25 mouse cellular contexts compared by ENCODE assay signal in genomic region chr8:18216516-18216915, GRCm38 (mm10).
DNase-seq lines count a peak whose midpoint lies in the region; ATAC-seq and TF ChIP-seq lines count a peak whose summit lies in the region.
"Had no signal": no experiment of that assay in that cellular context is flagged by ENCODE, and none has a peak within 500 bp of the region (broad histone marks: within the 10 kb centered on the region; RNA-seq: fewer than 3 reads in every experiment).

No protein-coding gene starts in this region.

- no peaks in the 10 kb centered on the region for H3K9me3 ChIP-seq in kidney, embryonic 14.5 days (ENCODE audit: control insufficient read depth, low read length)
- no peaks in the 10 kb centered on the region for H3K9me3 ChIP-seq in midbrain, embryonic 14.5 days (ENCODE audit: control insufficient read depth, low read length)
- no peaks in the 10 kb centered on the region for H3K9me3 ChIP-seq in midbrain, embryonic 16.5 days (replicated peaks; ENCODE audit: control insufficient read depth, low read length, poor library complexity, severe bottlenecking)
- no peaks in the 10 kb centered on the region for H3K9me3 ChIP-seq in neural tube, embryonic 13.5 days
- H3K9me3 ChIP-seq: embryonic facial prominence, embryonic 12.5 days; forebrain, embryonic 10.5 days; forebrain, embryonic 15.5 days; heart, embryonic 13.5 days; limb, embryonic 12.5 days had no signal

- DNase-seq in kidney, adult 9 months, result no peak
- DNase-seq in midbrain, embryonic 14.5 days, result no peak
- peak; percentile 14 for DNase-seq in brain, embryonic 14.5 days (ENCODE audit: low read depth)
- DNase-seq in adrenal gland, postnatal 25 days, result no peak
- DNase-seq: adrenal gland, postnatal 36 days; cerebellum, adult 2 months; heart, postnatal 10 days; kidney, postnatal 25 days; lung, postnatal 36 days; thymus, adult 2 months; thymus, postnatal 36 days had no signal

- H3K36me3 ChIP-seq in kidney, embryonic 14.5 days (ENCODE audit: control insufficient read depth, insufficient read depth, low read length), result no peaks in the 10 kb centered on the region
- no peaks in the 10 kb centered on the region for H3K36me3 ChIP-seq in midbrain, embryonic 14.5 days (ENCODE audit: control insufficient read depth, insufficient read depth, low read length)
- no peaks in the 10 kb centered on the region for H3K36me3 ChIP-seq in midbrain, embryonic 16.5 days (ENCODE audit: control insufficient read depth, insufficient read depth, low read length)
- no peaks in the 10 kb centered on the region for H3K36me3 ChIP-seq in neural tube, embryonic 13.5 days
- H3K36me3 ChIP-seq: embryonic facial prominence, embryonic 12.5 days; forebrain, embryonic 10.5 days; forebrain, embryonic 15.5 days; heart, embryonic 13.5 days; limb, embryonic 12.5 days had no signal

- no peak overlapping the region for H3K27ac ChIP-seq in kidney, embryonic 14.5 days (ENCODE audit: low read depth, low read length)
- H3K27ac ChIP-seq in midbrain, embryonic 14.5 days (replicated peaks; ENCODE audit: low read depth, low read length), result no peak overlapping the region
- H3K27ac ChIP-seq in midbrain, embryonic 16.5 days (ENCODE audit: low read length), result no peak overlapping the region
- no peak overlapping the region for H3K27ac ChIP-seq in neural tube, embryonic 13.5 days (replicated peaks)
- H3K27ac ChIP-seq: embryonic facial prominence, embryonic 12.5 days; forebrain, embryonic 10.5 days; forebrain, embryonic 15.5 days; heart, embryonic 13.5 days; hindbrain, embryonic 14.5 days; layer of hippocampus, adult 2 months; left cerebral cortex, adult 2 months; limb, embryonic 12.5 days had no signal

- H3K4me3 ChIP-seq in kidney, embryonic 14.5 days (ENCODE audit: low read length), result no peak overlapping the region
- H3K4me3 ChIP-seq in midbrain, embryonic 14.5 days (replicated peaks; ENCODE audit: low read depth, low read length), result no peak overlapping the region
- no peak overlapping the region for H3K4me3 ChIP-seq in midbrain, embryonic 16.5 days (ENCODE audit: low read depth, low read length)
- H3K4me3 ChIP-seq in neural tube, embryonic 13.5 days, result no peak overlapping the region
- H3K4me3 ChIP-seq: embryonic facial prominence, embryonic 12.5 days; forebrain, embryonic 10.5 days; forebrain, embryonic 15.5 days; heart, embryonic 13.5 days; layer of hippocampus, adult 2 months; left cerebral cortex, adult 2 months; limb, embryonic 12.5 days had no signal

- TF ChIP-seq POLR2A in brain, embryonic 14.5 days (IDR thresholded peaks at IDR 0.05; ENCODE audit: borderline replicate concordance, extremely low read depth, insufficient read depth, insufficient read length, poor library complexity, severe bottlenecking), result no peak

- H3K9ac ChIP-seq in kidney, embryonic 14.5 days (ENCODE audit: low read depth, low read length), result no peak overlapping the region
- no peak overlapping the region for H3K9ac ChIP-seq in midbrain, embryonic 14.5 days (replicated peaks; ENCODE audit: low read length)
- no peak overlapping the region for H3K9ac ChIP-seq in midbrain, embryonic 16.5 days (ENCODE audit: low read depth, low read length)
- H3K9ac ChIP-seq in neural tube, embryonic 13.5 days, result no peak overlapping the region
- H3K9ac ChIP-seq: embryonic facial prominence, embryonic 12.5 days; forebrain, embryonic 15.5 days; heart, embryonic 13.5 days; hindbrain, embryonic 14.5 days; limb, embryonic 12.5 days had no signal

- no peaks in the 10 kb centered on the region for H3K27me3 ChIP-seq in kidney, embryonic 14.5 days (ENCODE audit: control insufficient read depth, insufficient read depth, low read length)
- no peaks in the 10 kb centered on the region for H3K27me3 ChIP-seq in midbrain, embryonic 14.5 days (ENCODE audit: control insufficient read depth, insufficient read depth, low read length)
- no peaks in the 10 kb centered on the region for H3K27me3 ChIP-seq in midbrain, embryonic 16.5 days (ENCODE audit: control insufficient read depth, insufficient read depth, low read depth, low read length)
- H3K27me3 ChIP-seq in neural tube, embryonic 13.5 days, result no peaks in the 10 kb centered on the region
- H3K27me3 ChIP-seq: embryonic facial prominence, embryonic 12.5 days; forebrain, embryonic 15.5 days; heart, embryonic 13.5 days; limb, embryonic 12.5 days had no signal

- peak; percentile 86 for ATAC-seq in kidney, embryonic 14.5 days (ENCODE audit: low FRiP score, low TSS enrichment)
- peak; percentile 60; the same call in 1 of the 2 replicates for ATAC-seq in midbrain, embryonic 14.5 days (ENCODE audit: low FRiP score, low TSS enrichment)
- ATAC-seq in midbrain, embryonic 16.5 days, result no peak
- ATAC-seq in neural tube, embryonic 13.5 days (ENCODE audit: low read depth), result peak; percentile 59
- ATAC-seq: CD4-positive, CD25-positive, alpha-beta regulatory T cell, adult 4 months; intestine, postnatal 0 days had no signal

- H3K4me1 ChIP-seq in kidney, embryonic 14.5 days (ENCODE audit: control insufficient read depth, insufficient read depth, low read length), result no peaks in the 10 kb centered on the region
- 0 out of 2 replicates have a peak, but pooled peaks cover 3% of the 10 kb centered on the region for H3K4me1 ChIP-seq in midbrain, embryonic 14.5 days (ENCODE audit: control insufficient read depth, insufficient read depth, low read length)
- H3K4me1 ChIP-seq in midbrain, embryonic 16.5 days (ENCODE audit: control insufficient read depth, insufficient read depth, low read length), result no peaks in the 10 kb centered on the region
- peaks cover 8% of the 10 kb centered on the region; the same call in 1 of the 2 replicates for H3K4me1 ChIP-seq in neural tube, embryonic 13.5 days (replicated peaks)
- H3K4me1 ChIP-seq: embryonic facial prominence, embryonic 12.5 days; forebrain, embryonic 10.5 days; heart, embryonic 13.5 days; limb, embryonic 12.5 days had no signal

- no peak for TF ChIP-seq CTCF in brain, embryonic 14.5 days (IDR thresholded peaks at IDR 0.05; ENCODE audit: borderline replicate concordance, extremely low read depth, insufficient read depth, insufficient read length)

- WGBS in kidney, embryonic 14.5 days, result 48% methylated on average over 1 of the region's 1 CpGs
- WGBS in midbrain, embryonic 14.5 days, result 57% methylated on average over 1 of the region's 1 CpGs
- 50% methylated on average over 1 of the region's 1 CpGs for WGBS in midbrain, embryonic 16.5 days
- 34% methylated on average over 1 of the region's 1 CpGs for WGBS in neural tube, embryonic 13.5 days

- no peak overlapping the region for H3K4me2 ChIP-seq in kidney, embryonic 14.5 days (replicated peaks; ENCODE audit: low read depth, low read length)
- no peak overlapping the region for H3K4me2 ChIP-seq in midbrain, embryonic 14.5 days (ENCODE audit: low read length)
- H3K4me2 ChIP-seq in midbrain, embryonic 16.5 days (ENCODE audit: low read length), result no peak overlapping the region
- no peak overlapping the region for H3K4me2 ChIP-seq in neural tube, embryonic 13.5 days
- H3K4me2 ChIP-seq: embryonic facial prominence, embryonic 12.5 days; forebrain, embryonic 15.5 days; heart, embryonic 13.5 days; hindbrain, embryonic 14.5 days; limb, embryonic 12.5 days; liver, embryonic 11.5 days had no signal
